Mouse (Mus musculus): ENCODE data around the gene Olfr1281.
"Not testable (repeated sequence)": the region's sequence is repeated elsewhere in the genome, so short reads cannot be mapped to it uniquely, and the experiment has no call there.

Gene Olfr1281

GRCm38 (mm10) chr2:111326220-111326619, at the start of gene Olfr1281:
Olfr1281 (plus strand) TSS chr2:111326520.
- DNase-seq, result no peak

DNA sequence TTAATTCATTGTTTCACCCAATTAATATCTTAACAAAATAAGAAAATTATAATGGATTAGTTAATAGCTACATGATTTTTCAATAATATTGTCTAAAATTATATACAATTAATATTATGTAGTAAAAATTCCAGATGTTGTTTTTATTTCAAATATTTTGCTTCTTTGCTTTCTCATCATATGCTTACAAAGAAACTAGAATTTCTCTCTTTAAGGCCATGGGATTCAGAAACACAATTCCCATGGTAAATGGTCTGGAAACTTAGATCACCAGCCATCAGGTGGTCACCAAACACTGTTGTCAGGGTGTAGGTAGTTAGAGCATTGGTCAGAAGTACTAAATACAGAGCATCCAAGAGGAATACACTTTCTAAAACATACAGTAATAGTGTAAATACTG, 36.5 kb upstream of the Olfr1281 start, which contains the start of gene Olfr1278:
Olfr1278 (plus strand) TSS at position 301 of the 400 bp plus-strand sequence.
- no peak for DNase-seq

DNA sequence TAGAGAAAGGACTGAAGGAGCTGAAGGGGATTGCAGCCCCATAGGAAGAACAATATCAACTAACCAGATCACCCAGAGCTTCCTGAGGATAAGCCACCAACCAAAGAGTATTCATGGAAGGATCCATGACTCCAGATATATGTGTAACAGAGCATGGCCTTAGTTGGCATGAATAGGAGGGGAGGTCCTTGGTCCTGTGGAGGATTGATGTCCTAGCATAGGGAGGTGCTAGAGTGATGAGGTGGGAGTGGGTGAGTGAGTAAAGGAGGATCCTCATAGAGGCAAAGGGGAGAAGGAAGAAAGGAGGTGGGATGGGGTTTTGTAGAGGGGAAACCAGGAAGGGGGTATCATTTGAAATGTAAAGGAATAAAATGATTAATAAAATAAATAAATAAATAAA, 27.8 kb upstream of the Olfr1281 start:
- no peak for DNase-seq

GRCm38 (mm10) chr2:111300374-111300773, 25.9 kb upstream of the Olfr1281 start, which contains the start of gene Olfr1279:
Olfr1279 (plus strand) TSS chr2:111300635.
- DNase-seq, result no peak

DNA sequence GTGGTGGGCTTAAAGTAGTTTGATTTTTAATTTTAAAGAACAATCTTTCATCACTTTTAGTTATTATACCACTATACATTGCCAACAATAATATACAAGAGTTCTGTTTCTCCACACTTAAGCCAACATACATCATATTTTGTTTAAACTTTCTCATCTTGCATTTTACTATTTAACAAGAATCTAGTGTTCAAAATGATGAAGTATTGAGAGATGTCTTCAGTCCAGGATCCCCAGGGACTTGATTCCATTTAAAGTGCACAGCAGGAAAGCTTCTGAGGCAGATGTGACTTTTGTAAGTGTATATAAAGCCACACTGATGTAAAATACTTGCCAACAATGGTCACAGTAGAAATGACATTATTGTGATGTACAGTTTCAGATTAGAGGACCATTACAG, 12.6 kb upstream of the Olfr1281 start, which contains the start of gene Olfr1280:
Olfr1280 (plus strand) TSS at position 301 of the 400 bp plus-strand sequence.
- no peak for DNase-seq

- not testable (repeated sequence) for DNase-seq
Measured at GRCm38 (mm10) chr2:111333721-111334120, 7.4 kb downstream of the Olfr1281 start.

GRCm38 (mm10) chr2:111335976-111336375, 9.7 kb downstream of the Olfr1281 start, which contains the start of gene Olfr1282:
Olfr1282 (minus strand) TSS chr2:111336076.
- no peak for DNase-seq

- no peak for DNase-seq
Measured at GRCm38 (mm10) chr2:111366490-111366889, 40.2 kb downstream of the Olfr1281 start, which contains the start of gene Olfr1283. Olfr1283 (plus strand) TSS chr2:111366790.

GRCm38 (mm10) chr2:111375222-111375621, 48.9 kb downstream of the Olfr1281 start, which contains the start of gene Olfr1284:
Olfr1284 (plus strand) TSS chr2:111375522.
- DNase-seq, result no peak
